Mouse (Mus musculus): Measurements from ENCODE around the gene Rps27l. TPM values are rescaled to one million over a fixed set of nuclear protein-coding genes. Genes with fewer than 3 reads are reported as not detected.
A peak's percentile ranks its signal among the peaks of the same experiment; 100 is the strongest.

Rps27l gene
- total RNA-seq, 2 experiments from 2014 or later = 32.8 to 38.4 TPM

DNA sequence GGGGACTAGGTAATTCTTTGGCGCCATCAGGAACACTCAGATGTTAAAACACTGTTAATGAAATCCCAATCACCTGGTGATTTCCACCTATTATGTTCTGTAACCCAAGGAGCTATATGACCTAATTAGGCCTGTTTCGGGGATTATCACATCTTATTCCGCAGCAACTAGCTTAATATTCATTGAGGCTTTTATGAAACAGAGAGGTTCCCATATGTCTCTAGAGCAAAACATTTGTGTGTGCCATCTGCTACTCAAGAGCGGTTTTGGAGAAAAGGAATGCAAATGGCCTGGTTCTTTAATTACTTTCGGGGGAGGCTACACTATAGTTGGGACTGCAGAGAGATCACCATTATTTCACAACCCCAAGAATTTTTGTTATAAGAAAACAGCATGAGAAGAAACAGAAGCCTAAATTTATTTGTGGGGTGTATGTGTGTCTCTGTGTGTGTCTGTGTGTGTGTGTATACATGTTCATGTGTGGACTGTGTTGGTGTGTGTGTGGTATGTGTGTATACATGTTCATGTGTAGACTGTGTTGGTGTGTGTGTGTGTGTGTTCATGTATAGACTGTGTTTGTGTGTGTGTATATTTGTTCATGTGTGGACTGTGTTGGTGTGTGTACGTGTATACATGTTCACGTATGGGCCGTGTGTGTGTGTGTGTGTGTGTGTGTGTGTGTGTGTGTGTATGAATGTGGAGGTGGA, 18.0 kb upstream of the Rps27l start:
- Histone ChIP-seq H3K4me3 (no peak overlapping the region), H3K27ac (peak overlapping the region; percentile 46; the same call in 1 of the 2 replicates)
- peak; percentile 67 to 76 for DNase-seq (ENCODE audit: low spot score in 2 of 2)
- TF ChIP-seq CTCF (conservative IDR thresholded peaks at IDR 0.05) = no peak

DNA sequence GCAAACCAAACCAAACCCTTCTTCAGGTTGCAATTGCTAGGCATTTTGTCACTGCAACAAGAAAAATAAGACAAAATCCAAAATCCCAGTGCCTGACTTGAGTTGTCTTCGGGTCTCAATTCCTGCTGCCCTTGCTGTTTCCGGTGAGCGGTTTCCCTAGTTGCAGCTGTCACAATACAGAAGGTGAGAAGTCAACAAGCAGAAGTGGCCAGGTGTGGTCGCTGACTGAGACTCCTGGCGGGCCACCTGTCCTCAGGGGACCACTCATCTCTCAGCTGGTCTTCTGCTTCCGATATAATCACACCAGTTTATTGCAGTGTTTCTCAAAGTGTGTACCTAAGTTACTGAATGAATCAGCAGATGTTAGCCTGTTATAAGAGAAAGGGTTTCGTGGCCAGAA, 15.5 kb upstream of the Rps27l start:
- no peak for TF ChIP-seq CTCF (conservative IDR thresholded peaks at IDR 0.05)
- no peak overlapping the region for H3K4me3 ChIP-seq
- H3K27ac ChIP-seq = no peak overlapping the region
- DNase-seq (ENCODE audit: low spot score in 2 of 2) = no peak

DNA sequence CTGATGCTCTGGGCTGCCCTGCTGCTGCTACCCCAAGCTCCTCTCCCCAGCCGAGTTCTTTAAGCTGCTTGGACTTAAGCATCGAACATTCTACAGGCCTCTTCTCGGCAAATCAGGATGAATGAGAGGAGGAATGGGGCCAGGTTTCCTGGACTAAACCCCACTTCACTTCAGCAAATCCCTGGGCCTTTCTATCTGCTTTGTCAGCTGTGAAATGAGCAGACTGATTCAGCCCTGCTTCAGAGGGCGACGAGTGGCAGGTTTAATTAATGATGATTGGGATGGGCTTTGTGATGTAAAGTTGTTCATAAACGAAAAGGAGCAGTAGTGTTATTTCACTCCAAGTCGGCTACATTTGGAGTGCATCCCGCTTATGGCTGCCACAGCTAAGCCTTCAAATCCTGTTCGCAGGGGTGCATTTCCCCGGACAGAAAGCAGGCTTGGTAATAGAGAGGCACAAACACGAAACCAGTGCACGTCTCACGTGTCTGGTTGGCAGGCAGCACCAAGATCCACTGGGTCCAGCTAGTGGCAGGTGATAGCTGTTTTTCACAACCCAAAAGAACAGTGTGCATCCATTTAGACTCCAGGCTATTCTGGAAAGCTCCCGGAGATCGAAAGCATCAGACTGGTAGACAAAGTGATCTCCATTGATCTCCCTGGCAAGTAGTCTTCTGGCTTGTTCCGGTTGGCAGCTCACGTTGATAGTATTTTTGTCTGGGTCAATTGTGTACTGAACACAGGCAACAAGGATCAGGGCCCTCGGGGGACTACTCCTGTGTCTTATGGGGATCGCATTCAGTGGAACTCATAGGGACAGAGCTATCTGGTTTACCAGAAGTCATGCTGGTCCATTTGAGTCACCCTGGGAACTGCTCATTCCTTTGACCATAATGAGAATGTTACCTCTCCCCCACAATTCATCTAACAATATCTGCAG, 11.7 kb upstream of the Rps27l start:
- DNase-seq (ENCODE audit: low spot score in 2 of 2) = no peak
- TF ChIP-seq CTCF (conservative IDR thresholded peaks at IDR 0.05) = no peak
- Histone ChIP-seq H3K4me3 (no peak overlapping the region), H3K27ac (no peak overlapping the region)

DNA sequence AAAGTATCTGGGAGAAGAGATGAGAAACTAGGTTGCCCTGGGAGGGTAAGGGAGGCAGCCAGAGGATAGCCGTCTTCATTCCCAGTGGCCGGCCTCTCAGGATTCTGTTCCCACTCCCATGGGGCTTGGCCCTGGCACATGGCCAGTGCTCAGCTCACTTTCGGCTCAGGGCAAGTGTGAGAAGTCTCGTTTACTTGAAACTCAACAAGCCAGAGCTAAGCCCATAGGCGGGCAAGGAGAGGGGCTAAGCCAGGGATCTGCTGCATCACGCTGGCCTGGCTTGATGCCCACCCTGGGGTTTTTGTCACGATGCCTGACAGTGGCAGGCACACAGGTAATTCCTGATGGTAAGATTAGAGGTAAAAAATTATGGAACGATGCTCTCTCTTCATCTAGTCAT, 8.4 kb upstream of the Rps27l start:
- Histone ChIP-seq H3K27ac (no peak overlapping the region), H3K4me3 (no peak overlapping the region)
- no peak for DNase-seq (ENCODE audit: low spot score in 2 of 2)
- TF ChIP-seq CTCF (conservative IDR thresholded peaks at IDR 0.05) = no peak

DNA sequence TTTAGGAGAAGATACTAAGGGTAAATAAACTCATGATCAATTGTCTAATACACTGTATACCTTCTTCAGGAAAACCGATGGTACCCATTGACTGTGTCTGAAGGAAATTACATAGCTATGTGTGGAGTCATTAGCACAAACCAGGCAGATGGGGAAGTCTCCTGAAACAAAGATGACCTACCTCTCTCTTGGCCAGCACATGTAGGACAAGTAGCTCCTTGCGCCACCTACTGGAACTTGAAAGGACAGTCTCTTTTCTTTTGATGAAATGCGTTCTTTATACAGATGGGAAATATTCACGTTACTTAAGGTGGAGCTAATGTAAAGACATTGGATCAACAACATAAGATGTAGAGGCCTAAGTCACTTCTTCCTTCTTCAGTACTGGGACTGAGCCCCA, 7.0 kb upstream of the Rps27l start:
- DNase-seq (ENCODE audit: low spot score in 2 of 2) = peak; percentile 38 to 51
- H3K4me3 ChIP-seq = no peak overlapping the region
- TF ChIP-seq CTCF (conservative IDR thresholded peaks at IDR 0.05) = peak; percentile 89
- no peak overlapping the region for H3K27ac ChIP-seq

DNA sequence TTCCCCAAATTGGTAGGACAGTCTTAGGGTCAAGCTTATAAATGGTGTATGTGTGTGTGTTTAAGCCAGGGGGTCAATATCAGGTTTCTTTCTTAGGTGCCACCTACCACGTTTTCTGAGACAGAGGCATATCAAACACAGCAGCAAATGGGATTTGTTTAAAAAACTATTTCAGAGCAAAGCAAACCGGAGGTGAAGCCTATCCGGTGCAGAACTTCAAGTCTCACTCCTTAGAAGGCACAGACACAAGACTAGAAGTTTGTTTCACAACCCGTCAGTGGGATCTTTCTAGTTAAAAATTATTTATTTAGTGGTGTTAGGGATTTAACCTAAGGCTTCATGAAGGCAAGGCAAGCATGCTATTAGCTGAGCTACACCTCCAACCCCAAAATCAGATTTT, 725 bp upstream of the Rps27l start:
- Histone ChIP-seq H3K4me3 (peak overlapping the region; percentile 98), H3K27ac (peak overlapping the region; percentile 84)
- no peak for TF ChIP-seq CTCF (conservative IDR thresholded peaks at IDR 0.05)
- DNase-seq (ENCODE audit: low spot score in 2 of 2) = no peak

DNA sequence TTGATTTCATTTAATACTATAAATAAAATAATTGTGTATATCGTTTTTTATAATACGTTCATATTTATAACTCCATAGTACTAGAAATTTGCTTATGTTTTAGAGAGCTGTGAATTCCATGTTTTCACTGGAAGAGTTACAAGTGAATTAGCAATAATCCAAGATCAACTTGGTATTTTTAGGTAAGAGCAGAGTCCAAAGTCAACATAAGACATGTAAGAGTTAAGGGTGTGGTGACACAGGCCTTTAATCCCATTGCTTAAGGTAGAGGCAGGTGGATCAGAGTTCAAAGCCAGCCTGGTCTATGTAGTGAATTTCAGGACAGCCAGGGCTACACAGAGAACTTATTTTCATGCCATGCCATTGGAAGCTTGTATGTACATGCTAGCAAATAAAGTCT, 2.6 kb downstream of the Rps27l start:
- no peak overlapping the region for H3K4me3 ChIP-seq
- DNase-seq (ENCODE audit: low spot score in 2 of 2) = no peak
- no peak for TF ChIP-seq CTCF (conservative IDR thresholded peaks at IDR 0.05)

DNA sequence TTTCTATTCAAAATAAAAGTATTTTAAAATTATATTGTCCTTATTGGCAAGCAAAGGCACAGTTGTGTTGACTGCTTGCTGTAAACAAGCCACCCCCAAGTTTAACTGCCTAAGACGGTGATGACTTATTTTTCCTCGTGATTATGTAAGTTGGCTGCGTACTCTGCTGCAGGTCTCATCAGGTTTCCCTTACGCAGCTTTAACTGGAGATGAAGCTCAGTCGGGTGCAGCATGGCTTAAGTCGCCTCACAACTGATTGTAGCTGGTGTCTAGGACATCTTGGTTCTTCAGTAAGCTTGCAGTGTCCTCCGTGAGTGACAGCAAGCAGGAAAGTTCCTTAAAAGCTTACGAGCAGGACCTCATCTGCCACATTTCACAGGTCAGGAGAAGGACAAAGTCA, 6.4 kb downstream of the Rps27l start:
- no peak for TF ChIP-seq CTCF (conservative IDR thresholded peaks at IDR 0.05)
- Histone ChIP-seq H3K27ac (no peak overlapping the region), H3K4me3 (no peak overlapping the region)
- DNase-seq (ENCODE audit: low spot score in 2 of 2) = no peak

More for the DNA sequence above, 2.6 kb downstream of the Rps27l start:
- H3K27ac ChIP-seq = no peak overlapping the region

DNA sequence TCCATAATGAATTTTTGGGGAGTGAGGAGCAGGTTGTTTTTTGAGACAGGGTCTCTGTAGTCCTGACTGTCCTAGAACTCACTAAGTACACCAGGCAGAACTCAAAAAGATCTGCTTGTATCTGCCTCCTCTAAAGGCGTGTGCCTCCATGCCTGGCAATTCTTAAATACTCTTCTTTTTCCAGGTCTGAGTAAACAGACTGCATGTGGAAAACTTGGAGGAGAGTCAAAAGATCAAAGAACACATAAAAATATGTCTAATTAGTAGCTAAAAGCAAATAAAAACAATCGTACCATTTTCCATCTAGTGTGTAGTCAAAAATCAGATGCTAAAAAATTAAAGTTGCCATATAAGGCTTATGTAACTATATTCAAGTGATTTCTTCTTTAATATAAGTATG, 7.0 kb downstream of the Rps27l start:
- DNase-seq (ENCODE audit: low spot score in 2 of 2) = no peak
- Histone ChIP-seq H3K4me3 (no peak overlapping the region), H3K27ac (no peak overlapping the region)
- TF ChIP-seq CTCF (conservative IDR thresholded peaks at IDR 0.05) = no peak

DNA sequence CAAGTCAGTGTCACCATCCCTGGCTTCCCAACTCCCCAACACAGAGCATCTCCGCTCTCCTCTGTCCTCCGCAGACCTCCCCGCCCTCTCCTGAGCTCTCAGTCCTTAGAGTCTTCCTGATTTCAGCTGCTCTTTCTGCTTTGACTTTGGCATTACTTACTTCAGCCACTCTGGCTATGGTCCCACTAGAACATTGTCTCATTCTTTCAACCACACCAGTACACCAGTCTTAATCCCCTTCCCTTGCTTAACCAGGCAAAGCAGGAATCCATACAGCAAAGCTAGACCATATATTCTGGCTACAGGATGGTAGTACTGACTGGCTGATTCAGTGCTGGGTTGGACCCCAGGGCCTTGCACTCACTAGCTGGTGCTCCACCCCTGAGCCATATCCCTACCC, 11.6 kb downstream of the Rps27l start:
- Histone ChIP-seq H3K27ac (no peak overlapping the region), H3K4me3 (no peak overlapping the region)
- no peak for DNase-seq (ENCODE audit: low spot score in 2 of 2)
- TF ChIP-seq CTCF (conservative IDR thresholded peaks at IDR 0.05) = no peak

DNA sequence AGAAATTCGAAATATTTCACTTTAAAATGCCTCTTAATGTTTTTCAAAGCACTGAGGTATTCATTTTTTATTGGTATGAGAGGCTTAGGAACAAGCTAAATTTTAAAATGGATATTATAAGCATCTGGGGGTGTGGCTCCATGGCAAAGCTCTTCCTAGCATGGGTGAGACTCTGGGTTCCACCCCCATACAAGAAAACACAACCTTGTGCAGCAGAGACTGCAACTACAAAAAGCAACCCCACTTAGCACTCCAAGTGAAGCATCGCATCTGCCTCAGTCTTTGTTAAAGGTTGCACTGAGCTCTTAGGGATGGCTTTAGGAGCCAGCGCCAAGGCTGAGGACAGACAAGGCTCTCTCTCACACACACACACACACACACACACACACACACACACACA, 15.6 kb downstream of the Rps27l start:
- Histone ChIP-seq H3K4me3 (no peak overlapping the region), H3K27ac (no peak overlapping the region)
- no peak for TF ChIP-seq CTCF (conservative IDR thresholded peaks at IDR 0.05)
- no peak for DNase-seq (ENCODE audit: low spot score in 2 of 2)

DNA sequence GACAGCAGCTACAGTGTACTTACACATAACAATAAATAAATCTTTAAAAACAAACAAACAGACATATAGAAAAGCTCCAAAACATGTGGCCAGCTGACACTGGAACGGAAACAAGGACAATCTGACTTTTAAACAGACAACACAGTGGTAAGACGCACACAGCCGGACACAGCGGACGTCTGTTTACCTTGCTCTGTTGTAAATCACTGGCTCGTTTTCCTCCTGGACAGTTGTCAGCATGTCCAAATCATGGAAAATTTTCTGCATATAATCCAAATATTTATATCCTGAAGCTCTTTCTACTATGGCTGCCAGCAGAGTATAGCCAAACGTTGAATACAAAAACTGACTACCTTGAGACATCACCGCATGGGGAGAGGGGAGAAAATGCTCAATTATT, 21.6 kb downstream of the Rps27l start:
- H3K4me3 ChIP-seq = no peak overlapping the region
- no peak for DNase-seq (ENCODE audit: low spot score in 2 of 2)
- no peak overlapping the region for H3K27ac ChIP-seq
- TF ChIP-seq CTCF (conservative IDR thresholded peaks at IDR 0.05) = no peak

DNA sequence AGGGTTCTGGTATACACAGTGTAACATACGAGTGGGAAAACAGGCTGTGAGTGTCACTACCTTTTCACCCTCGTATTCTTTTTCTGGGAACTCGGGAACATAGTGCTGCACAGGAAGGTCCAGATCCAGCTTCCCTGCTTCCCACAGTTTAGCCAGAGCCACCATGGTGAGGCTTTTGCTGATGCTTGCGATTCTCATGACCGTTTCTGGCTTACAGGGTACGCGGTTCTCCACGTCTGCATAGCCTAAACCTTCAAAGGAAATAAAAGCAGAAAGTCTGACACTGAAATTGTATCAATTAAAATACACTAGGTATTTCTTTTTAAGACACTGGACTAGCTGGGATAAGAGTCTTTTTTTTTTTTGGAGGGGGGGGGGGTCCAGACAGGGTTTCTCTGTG, 25.2 kb downstream of the Rps27l start:
- TF ChIP-seq CTCF (conservative IDR thresholded peaks at IDR 0.05) = no peak
- H3K4me3 ChIP-seq = no peak overlapping the region
- no peak overlapping the region for H3K27ac ChIP-seq
- DNase-seq (ENCODE audit: low spot score in 2 of 2) = no peak
